ENCODE assay signal across 8 mouse cellular contexts in the genomic region with DNA sequence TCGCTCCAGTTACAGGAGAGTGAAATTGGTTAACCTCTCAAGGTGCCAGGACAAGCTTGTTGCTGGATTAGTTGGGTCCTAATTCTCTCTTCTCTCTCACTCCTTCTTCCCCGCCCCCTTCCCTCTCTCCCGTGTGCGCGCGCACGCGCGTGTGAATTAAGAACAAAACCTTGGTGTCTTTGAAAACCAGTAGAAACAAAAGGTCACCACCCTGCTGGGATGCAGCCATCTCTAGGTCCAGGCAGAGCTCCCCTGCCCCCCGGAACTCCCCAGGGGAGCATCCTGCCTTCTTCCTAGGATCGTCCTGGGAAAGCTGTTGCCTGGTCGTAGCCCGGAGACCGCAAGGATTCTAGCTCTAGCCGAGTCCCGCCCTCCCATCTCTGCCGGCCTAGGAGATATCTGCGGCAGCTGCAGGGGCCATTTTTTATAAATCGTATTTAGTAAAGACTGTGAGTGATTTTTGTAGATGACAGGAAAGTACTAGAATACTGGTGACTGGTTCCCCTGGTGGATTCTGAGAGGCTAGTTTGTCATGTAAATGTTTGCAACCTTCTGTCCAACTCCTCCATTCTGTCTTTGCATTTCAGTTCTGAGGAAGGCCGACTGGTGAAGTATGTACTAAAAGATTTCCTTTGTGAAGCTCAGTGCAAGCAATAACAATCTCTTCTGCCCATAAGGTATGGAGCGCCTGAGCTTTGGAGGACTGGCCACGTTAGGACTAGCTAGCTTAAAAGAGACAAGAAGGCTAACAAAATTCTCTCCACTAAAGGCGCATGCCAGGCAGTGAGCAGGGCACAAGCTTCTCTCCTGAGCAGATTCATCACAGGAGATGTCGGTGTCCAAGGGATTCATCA.
DNase-seq lines count a peak whose midpoint lies in the region; ATAC-seq and TF ChIP-seq lines count a peak whose summit lies in the region.

No protein-coding gene starts in this region.

- H3K4me2 ChIP-seq in hindbrain, embryonic 13.5 days, result peak overlapping the region; percentile 55
- H3K4me2 ChIP-seq in limb, embryonic 11.5 days (ENCODE audit: low read depth, severe bottlenecking), result peak overlapping the region; percentile 61

- TF ChIP-seq CTCF in gastrocnemius, adult 2 months (IDR thresholded peaks at IDR 0.05), result no peak
- TF ChIP-seq CTCF in small intestine, adult 2 months (IDR thresholded peaks at IDR 0.05; ENCODE audit: extremely low read depth, insufficient read length, insufficient replicate concordance, low read depth, low read length), result no peak

- H3K9ac ChIP-seq in hindbrain, embryonic 13.5 days, result peak overlapping the region; percentile 70
- H3K9ac ChIP-seq in limb, embryonic 11.5 days (ENCODE audit: low read length), result peak overlapping the region; percentile 58

- TF ChIP-seq POLR2A in small intestine, adult 2 months (IDR thresholded peaks at IDR 0.05; ENCODE audit: low read depth, low read length), result no peak

- intact Hi-C loops in gastrocnemius, adult 2 months (cut with DNase I), result no loop called here

- ATAC-seq in hindbrain, embryonic 13.5 days (ENCODE audit: low FRiP score), result peak; percentile 44; the same call in 1 of the 2 replicates
- peak; percentile 41; the same call in 1 of the 2 replicates for ATAC-seq in limb, embryonic 11.5 days (ENCODE audit: insufficient number of reproducible peaks, low FRiP score, low TSS enrichment, low read depth)

- H3K27me3 ChIP-seq in hindbrain, embryonic 13.5 days, result no peaks in the 10 kb centered on the region
- no peaks in the 10 kb centered on the region for H3K27me3 ChIP-seq in limb, embryonic 11.5 days (ENCODE audit: control insufficient read depth, insufficient read depth, low read length)
- H3K27me3 ChIP-seq in small intestine, adult 2 months (ENCODE audit: control insufficient read depth, insufficient read depth, low read length), result no peaks in the 10 kb centered on the region

- H3K4me1 ChIP-seq in hindbrain, embryonic 13.5 days (replicated peaks), result peaks cover 68% of the 10 kb centered on the region
- H3K4me1 ChIP-seq in limb, embryonic 11.5 days (ENCODE audit: control insufficient read depth, insufficient read depth, low read length), result peaks cover 22% of the 10 kb centered on the region
- peaks cover 2% of the 10 kb centered on the region; the same call in 1 of the 2 replicates for H3K4me1 ChIP-seq in small intestine, adult 2 months (ENCODE audit: control insufficient read depth, insufficient read depth, insufficient read length, low read length)

- 3% methylated on average over 24 of the region's 24 CpGs for WGBS in hindbrain, embryonic 13.5 days
- WGBS in limb, embryonic 11.5 days, result 5% methylated on average over 24 of the region's 24 CpGs
- WGBS in small intestine, adult 2 months, result 21% methylated on average over 24 of the region's 24 CpGs

- H3K27ac ChIP-seq in gastrocnemius, adult 2 months, result peak overlapping the region; percentile 59
- peak overlapping the region; percentile 86 for H3K27ac ChIP-seq in hindbrain, embryonic 13.5 days
- H3K27ac ChIP-seq in limb, embryonic 11.5 days (replicated peaks; ENCODE audit: low read depth, low read length), result no peak overlapping the region
- no peak overlapping the region for H3K27ac ChIP-seq in small intestine, adult 2 months (ENCODE audit: insufficient read depth, low read depth, low read length)

- peak; percentile 19 to 33 for DNase-seq in cerebellum, postnatal 25 days
- DNase-seq in cerebellum, adult 11-12 months, result no peak
- peak; percentile 28 to 54 for DNase-seq in adrenal gland, postnatal 4 days (ENCODE audit: low spot score in 2 of 2)
- peak; percentile 66 for DNase-seq in gastrocnemius, adult 2 months
- DNase-seq in limb, embryonic 11.5 days (ENCODE audit: low spot score), result peak; percentile 72
- DNase-seq in mesoderm, embryonic 11.5 days (ENCODE audit: low read depth, low spot score), result peak; percentile 83

- H3K36me3 ChIP-seq in hindbrain, embryonic 13.5 days, result no peaks in the 10 kb centered on the region
- H3K36me3 ChIP-seq in limb, embryonic 11.5 days (ENCODE audit: control insufficient read depth, insufficient read depth, low read length), result no peaks in the 10 kb centered on the region
- H3K36me3 ChIP-seq in small intestine, adult 2 months (ENCODE audit: control insufficient read depth, insufficient read depth, low read length), result no peaks in the 10 kb centered on the region

- no peaks in the 10 kb centered on the region for H3K9me3 ChIP-seq in hindbrain, embryonic 13.5 days
- no peaks in the 10 kb centered on the region for H3K9me3 ChIP-seq in limb, embryonic 11.5 days (ENCODE audit: control insufficient read depth, low read length)

- peak overlapping the region; percentile 71 for H3K4me3 ChIP-seq in gastrocnemius, adult 2 months
- peak overlapping the region; percentile 32 for H3K4me3 ChIP-seq in hindbrain, embryonic 13.5 days
- peak overlapping the region; percentile 27 for H3K4me3 ChIP-seq in limb, embryonic 11.5 days (ENCODE audit: low read depth, low read length)
- peak overlapping the region; percentile 54 for H3K4me3 ChIP-seq in small intestine, adult 2 months (ENCODE audit: low read depth, low read length)

Comparison
In these comparisons a context has a peak if more than half of its experiments do, and no peak if none do; other contexts are left out.
1. H3K27ac ChIP-seq: peak in gastrocnemius, adult 2 months (single experiment) and hindbrain, embryonic 13.5 days (single experiment); none in limb, embryonic 11.5 days (single experiment) and small intestine, adult 2 months (single experiment).
2. Peak in every context shown above with its lines, with median percentiles within 50 percentile points of each other: H3K4me3 ChIP-seq.